Mouse (Mus musculus) megakaryocyte-erythroid progenitor cell, adult 5-6 weeks (primary cell): ENCODE measurements around the gene Ubac1. TPM values are rescaled to one million over a fixed set of nuclear protein-coding genes. Genes with fewer than 3 reads are reported as not detected.

Experiments used
- ATAC-seq: replicated peaks from 2 replicates; pipeline ENCODE4 v1.8.0; 2016; ENCODE audit warnings: mild to moderate bottlenecking, inconsistent platforms; ENCODE audit not compliant: severe bottlenecking, poor library complexity, low FRiP score, low TSS enrichment
- total RNA-seq, 2 experiments: library from RNA; stranded (forward) in 1 of 2; stranded (reverse) in 1 of 2; fragments of 200-1000, 215-1000 nt in 1 of 2; fragments of >200 nt in 1 of 2; fragmentation: Nextera tagmentation in 1 of 2; gene quantifications; 2 replicates each; pipeline ENCODE4 v1.2.3; 2014 to 2017

Gene Ubac1
- 185 and 204 TPM in 2 replicates for total RNA-seq (2014; fragmentation: Nextera tagmentation)
- 100 and 151 TPM in 2 replicates for total RNA-seq (2017)

DNA sequence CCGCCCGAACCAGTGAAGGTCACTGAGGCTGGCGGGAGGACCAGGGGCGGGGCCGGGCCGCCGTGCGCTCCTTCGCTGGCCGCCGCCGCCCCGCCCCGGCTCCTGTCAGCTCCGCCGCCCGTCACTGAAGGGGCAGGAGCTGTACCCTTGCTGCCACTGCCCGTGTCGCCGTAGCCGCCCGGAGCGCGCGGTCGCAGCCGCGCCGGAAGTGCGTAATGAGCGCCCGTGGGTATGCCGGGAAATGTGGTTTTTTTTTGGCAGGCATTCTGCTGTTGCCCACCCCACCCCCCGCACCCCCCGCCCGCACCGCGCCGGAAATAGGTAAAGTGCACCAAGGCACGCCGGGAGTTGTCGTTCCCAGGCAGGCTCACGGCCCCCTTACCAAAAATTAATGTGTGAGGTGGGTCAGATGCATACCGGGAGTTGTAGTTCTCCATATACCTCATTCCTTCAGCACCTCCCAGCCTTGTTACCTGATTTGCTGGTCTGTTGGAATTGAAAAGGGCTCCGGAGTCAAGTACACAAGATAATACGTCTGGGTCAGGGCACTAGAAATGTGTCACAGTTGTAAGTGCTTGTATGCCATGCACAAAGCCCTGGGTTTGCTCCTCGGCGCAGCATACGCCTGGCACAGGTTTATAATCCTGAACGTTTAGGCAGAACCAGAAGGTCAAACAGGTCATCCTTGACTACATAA lies at the start of gene Ubac1:
Gene Ubac1 (minus strand): TSS at position 187 of the 697 bp plus-strand sequence.
- ATAC-seq: peak; percentile 74

GRCm38 (mm10) chr2:26068592-26068991 lies 47.0 kb upstream of the Ubac1 start:
- ATAC-seq: no peak

DNA sequence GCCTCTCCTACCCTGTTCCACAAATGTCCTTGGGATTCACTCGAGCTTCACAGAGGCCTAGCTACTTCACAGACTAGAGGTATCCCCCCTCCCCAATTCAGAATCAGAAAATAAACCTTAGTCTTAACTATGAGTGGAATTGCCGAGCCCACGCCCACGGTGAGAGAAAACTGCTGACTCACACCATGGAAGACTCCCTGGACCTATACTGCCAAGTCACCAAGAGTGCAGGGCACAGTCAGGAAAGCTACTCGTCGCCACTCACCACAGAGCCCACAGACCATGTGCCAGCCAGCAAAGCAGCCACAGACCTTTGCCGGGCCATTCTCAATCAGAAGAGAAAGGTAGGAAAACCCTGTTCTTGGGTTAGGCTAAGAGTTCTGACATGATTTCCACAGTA lies 46.6 kb upstream of the Ubac1 start:
- ATAC-seq: peak; percentile 64

DNA sequence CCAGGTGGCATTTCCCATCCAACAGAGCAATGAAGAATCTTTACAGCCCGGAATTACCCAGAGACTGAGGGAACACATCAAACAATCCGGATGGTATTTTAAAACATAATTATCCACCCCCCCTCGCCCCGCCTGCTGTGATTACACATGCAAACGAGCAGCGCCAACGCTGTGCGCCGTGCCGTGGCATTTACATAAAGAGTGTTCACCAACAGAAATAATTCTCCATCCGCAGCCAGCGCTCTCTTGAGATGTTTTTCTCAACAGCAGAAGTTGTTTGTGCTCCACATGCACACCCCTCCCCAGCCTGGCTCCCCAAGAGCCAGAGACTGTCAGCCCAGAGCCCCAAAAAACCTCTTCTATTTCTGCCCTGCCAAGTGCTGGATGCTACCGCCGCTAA lies 45.0 kb upstream of the Ubac1 start:
- ATAC-seq: no peak

DNA sequence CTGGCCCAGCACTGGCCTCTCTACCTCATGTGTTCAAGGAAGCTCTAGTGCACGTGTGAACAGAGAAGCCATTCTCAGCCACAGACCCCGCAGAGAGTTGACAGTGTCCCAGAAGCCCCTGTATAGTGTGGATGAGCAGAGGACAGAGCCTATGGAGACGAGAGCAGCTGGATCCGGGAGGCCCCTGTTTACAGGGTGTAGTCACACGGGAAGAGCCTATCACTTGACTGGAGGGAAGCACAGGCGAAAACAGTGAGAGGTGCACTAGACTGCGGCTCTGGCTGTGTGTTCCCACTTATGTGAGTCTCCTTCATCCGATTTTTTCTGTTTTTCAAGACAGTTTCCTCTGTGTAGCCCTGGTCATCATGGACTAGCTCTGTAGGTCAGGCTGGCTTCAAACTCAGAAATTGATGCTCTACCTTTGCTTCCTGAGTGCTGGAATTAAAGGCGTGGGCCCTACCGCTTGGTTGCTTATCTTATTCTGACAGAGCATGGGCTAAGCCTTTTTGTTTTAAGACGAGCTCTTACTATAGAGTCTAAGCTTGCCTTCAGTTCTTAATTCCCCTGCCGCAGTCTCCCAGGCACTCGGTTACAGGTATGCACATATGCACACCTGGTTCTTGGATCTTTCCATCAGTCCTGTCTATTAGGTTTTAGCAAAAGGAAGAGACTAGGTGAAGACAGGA lies 41.3 kb upstream of the Ubac1 start:
- no peak for ATAC-seq

DNA sequence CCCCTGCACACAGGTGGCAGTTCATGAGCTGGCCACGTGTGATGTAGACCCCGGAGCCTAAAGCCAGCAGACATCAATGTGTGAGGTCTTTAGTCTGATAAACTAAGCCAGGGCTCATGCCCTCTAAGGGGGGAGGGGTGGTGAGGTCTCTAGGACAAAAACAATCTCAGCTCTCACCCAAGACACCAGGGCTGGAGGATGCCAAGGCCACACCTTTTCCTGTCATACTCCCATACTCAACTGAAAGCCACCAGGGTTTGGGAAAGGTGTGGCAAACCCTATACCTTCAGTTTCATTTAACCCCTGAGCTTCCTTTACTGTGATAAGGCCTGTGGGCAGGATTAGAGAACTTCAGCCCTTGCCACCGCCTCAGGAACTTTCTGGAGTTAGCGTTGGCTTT lies 40.7 kb upstream of the Ubac1 start:
- ATAC-seq: no peak

DNA sequence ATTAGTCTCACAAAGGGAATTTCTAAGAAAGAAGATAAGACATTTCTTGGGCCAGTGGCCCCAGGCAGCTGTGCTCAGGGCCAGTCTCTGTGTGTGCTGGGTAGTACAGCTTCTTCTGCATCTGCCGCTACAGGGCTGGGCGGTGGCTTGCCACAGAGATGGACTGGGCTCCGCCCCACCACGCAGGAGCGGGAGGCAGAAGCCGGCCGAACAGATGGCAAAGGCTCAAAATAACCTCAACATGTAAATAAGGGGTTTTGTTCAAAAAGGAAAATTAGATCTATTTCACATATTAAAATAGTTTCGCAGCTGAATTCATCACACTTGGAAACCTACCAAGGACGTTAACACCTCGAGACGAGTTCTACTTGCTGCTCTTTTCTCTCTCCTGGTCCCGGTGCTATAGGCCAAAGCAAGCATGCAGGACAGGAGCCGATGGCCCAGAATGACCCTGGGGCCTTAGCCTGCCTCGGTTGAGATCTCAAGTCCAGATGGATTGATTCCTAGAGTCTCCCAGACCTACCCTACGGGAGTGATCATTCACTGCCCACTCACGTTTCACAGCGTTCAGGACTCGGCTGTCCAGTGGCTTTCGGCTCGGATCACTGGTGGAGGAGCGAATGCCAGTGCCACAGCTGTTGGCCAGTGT lies 39.6 kb upstream of the Ubac1 start:
- peak; percentile 78 for ATAC-seq

DNA sequence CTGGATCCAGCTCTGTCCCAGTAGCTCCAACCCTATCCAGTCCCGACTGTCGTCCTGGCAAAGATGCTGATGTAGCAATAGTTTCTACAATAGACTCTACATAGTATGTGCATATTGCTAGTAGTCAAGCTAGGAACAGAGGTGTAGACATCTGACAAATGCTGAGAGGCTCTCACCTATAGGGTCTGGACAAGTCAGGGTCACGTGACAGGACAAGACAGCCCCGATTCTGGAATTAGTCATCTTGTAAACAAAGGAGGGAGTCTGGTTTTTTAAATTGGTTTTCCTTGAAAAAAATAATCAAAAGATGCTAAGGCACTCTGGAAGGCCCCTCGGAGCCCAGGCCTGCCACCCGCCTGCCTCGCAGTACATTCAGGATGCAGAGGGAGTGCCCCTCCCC lies 35.5 kb upstream of the Ubac1 start:
- no peak for ATAC-seq

GRCm38 (mm10) chr2:26056226-26056625 lies 34.7 kb upstream of the Ubac1 start:
- no peak for ATAC-seq

DNA sequence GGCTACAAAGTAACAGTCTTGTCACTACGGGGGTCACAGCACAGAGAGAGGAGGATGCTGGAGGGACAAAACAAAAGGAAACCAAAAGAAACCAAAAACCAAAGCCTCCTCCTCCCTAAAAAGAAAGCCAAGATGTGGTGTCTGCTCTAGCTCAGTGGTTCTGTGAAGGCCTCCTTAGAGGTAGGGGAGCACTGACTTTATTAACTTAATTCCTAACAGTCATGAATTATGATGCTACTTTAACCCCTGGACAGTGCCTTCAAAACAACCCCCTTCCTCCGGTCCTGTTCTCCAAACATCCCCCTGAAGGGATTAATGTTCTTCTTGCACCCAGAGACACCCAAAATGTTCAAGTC lies 34.2 kb upstream of the Ubac1 start:
- ATAC-seq: no peak

DNA sequence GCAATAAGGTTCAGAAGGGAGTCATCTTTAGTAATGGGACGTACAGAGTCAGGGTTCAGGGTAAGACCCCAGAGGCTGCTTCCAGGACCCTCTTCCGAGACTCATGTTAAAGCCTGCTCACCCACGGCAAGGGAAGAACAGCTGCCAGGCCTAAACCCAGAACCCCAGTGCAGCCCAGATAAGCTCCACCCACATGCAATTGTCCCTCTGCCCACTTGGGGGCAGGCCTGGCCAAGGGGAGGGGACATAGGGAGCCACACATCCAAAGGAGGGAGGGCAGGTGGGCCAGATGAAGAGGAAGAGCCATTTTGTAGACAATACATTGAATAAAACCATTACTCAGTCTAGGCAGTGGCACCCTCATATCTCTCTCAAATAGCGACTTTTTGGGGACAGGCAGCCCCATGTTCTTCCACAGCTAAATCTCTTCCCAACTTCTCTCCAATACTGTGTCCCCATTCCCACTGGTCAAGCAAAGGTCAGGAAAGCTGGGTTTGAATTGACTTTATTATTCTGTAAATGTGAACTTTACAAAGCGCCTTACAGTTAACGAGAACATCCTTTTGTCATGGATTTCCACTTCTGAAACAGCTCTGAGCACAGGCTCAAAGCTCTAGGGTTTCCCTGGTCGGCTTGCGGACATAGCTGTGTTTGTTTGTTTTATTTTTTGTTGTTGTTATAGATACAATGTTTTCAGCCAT lies 33.6 kb upstream of the Ubac1 start:
- ATAC-seq: peak; percentile 97

DNA sequence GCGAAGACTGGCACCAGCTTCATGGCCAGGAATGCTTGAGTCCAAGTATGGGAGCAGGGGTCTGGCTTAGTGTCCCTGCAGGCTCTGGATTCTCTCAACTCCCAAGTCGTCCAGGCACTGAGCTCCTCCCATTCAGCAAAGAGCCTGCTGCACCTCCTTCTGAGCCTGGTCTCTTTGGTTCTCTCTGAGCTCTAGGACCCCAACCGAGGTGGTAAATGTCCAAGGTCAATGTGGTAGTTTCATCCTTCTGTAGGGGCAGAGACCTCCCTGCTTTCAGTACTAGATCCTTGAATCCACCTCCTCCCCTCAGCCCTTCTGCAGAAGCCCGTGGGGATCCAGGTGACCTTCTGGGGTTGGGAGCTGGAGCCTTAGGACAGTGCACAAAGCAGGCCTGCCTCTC lies 31.3 kb upstream of the Ubac1 start:
- no peak for ATAC-seq

- ATAC-seq: peak; percentile 46; the same call in 1 of the 2 replicates
These were observed 27.3 kb upstream of the Ubac1 start for GRCm38 (mm10) chr2:26048816-26049215.

DNA sequence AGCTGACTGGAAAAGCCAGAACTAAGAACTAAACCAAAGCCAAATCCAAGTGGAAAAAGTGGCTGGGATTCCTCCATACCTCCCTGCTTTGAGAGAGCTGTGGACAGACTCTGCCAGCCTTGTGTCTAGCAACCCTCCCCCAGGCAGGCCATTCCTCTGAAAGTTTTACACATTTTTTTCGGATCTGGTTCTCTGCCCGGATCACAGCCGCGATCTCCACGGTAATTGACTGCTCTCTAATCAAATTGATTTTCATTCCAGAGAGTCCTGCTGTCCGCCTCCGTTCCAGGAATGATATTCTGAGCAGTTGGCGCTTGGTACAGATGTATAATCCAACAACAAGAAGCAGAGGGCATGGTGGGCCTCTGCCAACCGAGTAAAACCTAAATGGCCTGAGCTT lies 22.7 kb upstream of the Ubac1 start:
- ATAC-seq: no peak

DNA sequence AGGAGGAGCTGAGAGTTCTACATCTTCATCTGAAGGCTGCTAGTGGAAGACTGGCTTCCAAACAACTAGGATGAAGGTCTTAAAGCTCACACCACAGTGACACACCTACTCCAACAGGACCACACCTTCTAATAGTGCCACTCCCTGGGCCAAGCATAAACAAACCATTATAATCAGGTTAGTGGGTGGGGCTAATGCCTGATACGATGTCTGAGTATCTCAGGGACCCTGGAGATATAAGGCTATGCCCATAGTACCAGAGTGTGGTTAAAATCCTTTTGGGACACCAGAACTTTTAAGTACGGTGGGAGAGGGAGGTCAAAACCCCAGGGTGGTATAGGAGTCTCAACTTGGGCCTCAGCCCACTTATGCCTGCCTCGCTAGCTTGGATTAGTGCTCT lies 21.1 kb upstream of the Ubac1 start:
- ATAC-seq: no peak

DNA sequence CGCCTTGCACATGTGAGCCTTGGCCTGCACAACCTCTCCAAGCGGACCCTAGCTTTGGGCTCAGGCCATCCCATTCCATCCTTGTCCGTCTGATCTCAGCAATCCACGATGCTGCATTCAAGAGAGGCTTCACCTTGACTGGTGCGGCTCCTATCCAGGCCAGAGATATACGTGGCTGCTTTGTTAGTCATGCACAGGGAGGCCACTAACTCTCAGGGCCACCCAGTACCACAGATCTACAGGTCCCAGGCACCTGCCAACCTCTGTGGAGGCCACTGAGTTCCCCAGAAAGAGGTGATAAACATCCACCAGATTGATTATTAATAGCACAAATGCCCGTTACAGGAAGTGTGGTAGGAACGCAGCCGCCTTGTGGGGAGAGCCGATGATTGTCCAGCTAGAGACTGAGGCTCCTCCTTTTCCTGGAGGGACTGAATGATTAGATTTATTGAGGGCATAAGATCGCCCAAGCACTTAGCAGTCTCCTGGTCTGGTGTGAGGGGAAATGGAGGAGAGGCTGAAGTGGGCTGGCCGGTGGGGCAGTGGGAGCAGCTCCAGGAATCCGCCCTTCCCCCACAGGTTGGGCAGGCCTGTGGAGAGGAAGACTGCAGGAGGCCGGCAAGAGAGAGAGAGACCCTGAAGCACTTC lies 19.7 kb upstream of the Ubac1 start:
- ATAC-seq: no peak

DNA sequence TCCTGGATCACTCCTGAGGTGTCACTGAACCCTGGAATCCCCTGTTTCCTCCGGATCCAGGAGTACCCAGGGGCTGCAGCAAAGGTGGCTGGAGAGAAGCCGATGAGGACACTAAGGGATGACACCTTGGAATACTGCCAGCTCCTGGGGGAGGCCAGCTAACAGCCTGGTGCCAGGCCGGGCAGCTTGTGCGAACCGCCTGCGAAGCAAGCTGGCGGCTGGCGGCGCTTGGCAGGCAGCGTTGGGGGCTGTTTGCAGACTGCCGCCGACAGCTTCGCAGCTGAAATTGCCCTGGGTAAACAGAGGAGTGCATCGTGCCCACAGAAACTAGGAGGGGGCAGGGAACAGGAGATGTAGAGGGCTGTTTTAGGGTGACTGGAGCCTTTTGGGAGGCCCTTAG lies 18.4 kb upstream of the Ubac1 start:
- ATAC-seq: no peak

GRCm38 (mm10) chr2:26037386-26037785 lies 15.8 kb upstream of the Ubac1 start:
- ATAC-seq: peak; percentile 80

DNA sequence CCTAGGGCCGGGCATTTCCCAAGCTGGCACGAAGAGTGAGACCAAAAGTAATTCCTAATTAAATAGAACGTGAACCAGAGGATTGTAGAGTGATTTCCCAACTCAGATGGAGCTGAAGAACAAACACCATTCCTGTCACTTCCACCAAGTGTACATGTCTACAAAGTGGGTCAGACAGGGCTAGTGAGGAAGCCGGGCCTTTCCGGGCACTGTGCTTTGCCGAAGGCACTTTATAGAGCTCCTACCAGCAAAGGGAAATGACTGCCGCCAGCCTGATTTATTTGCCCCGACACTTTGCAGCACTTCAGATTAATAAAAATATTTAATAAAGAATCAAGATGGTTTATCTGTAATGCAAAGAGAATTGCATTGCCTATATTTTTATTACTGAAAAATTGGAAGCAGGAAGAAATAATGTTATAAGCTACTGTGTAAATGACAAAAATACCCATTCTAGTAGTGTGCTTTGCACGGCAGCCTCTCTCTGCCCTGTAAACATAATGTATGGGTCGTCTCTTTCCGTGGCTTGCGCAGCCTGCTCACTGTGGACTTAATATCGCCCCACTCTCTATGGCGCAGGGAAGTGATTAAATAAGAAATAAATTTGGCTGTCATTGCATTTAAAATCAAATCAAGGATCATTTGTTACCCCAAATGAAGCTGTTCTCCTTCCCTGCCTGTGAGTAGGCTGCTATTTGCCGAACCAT lies 12.9 kb upstream of the Ubac1 start:
- ATAC-seq: no peak
